Mouse (Mus musculus): ENCODE measurements at regions not wholly inside any gene's neighbourhood (a gene's known extent, or its start where the extent isn't known, plus 50 kb on each side); places are given as distances from the start of the nearest gene placed in this dataset.

GRCm38 (mm10) chr2:134126988-134127387 lies 427.2 kb downstream of the Hao1 start:
- in situ Hi-C loops (cut with MboI, MseI): no loop called here

DNA sequence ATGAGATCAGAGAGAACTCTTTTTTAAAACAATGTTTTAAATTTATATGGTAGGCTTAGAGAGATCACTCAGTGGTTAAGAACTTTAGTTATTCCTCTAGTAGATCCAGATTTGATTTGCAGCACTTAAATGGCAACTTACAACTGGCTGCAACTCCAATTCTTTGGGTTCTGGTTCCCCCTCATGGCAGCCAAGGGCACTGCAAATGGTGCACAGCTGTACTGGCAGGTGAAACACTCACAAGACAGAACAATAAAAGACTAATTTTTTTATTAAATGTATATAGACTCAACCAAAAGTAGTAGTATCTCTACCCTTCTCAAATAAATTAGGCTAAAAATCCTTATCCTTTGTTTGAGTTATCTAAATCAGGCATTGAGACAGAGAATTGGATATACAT lies 446.9 kb downstream of the Hao1 start:
- in situ Hi-C loops (cut with MboI, MseI): no loop called here

DNA sequence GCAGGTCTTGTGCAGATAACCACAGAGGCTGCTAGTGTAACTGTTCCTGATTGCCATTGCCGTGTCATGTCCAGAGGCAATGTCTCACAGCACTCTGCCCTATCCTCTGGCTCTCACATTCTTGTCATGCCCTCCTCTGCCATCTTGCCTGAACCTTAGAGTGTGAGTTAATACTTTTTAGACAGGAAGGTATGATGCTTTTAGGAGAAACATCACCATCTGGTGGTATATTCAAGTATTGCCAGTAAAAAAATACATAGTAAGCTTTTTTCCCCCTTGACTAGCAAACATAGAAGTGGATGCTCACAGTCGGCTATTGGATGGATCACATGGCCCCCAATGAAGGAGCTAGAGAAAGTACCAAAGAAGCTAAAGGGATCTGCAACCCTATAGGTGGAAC lies 465.8 kb downstream of the Hao1 start:
- in situ Hi-C loops (cut with MboI, MseI): no loop called here

DNA sequence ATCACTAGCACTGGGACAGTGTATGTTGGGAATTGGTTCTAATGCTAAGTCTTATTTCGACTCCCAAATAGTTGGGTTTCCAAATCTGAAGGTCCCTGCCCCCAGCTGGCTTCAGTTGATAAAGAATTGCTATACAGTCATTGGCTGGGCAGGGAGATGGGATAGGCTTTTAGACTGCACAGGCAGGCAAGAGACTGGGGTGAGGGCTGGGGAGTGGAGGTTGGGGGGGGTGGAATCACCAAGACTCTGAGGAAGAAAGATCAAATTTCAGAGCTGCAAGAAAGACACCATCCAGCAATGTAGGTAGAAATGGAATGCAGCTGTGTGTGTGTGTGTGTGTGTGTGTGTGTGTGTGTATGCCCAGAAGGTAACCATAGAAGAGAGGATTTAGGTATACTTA lies 474.0 kb downstream of the Hao1 start:
- in situ Hi-C loops (cut with MboI, MseI): no loop called here

- in situ Hi-C loops (cut with MboI, MseI): no loop called here
Measured at GRCm38 (mm10) chr2:134077953-134078352, 476.2 kb downstream of the Hao1 start.

- in situ Hi-C loops (cut with MboI, MseI): no loop called here
Measured at GRCm38 (mm10) chr2:134067910-134068335, 486.2 kb downstream of the Hao1 start.

DNA sequence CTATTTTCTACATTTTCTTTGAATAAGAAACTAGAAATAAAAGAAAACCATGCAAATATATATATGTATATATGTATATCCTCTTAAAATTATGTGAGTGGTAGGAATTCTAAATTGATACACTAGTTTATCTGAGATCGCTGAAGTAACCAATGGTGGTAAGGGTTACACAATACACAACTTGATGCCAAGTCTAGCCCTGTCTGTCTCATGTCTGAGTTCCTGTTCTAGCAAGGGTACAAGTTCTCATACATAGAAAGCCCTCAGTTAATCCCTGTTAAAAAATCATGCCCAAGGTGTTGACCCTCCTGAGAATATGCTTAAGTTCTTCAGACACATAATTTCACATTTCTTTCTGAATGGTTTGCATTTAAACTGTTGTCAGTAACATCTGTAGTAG lies 486.8 kb downstream of the Hao1 start:
- in situ Hi-C loops (cut with MboI, MseI): no loop called here

- in situ Hi-C loops (cut with MboI, MseI): no loop called here
Measured at GRCm38 (mm10) chr2:134059916-134060618, 494.1 kb downstream of the Hao1 start.

DNA sequence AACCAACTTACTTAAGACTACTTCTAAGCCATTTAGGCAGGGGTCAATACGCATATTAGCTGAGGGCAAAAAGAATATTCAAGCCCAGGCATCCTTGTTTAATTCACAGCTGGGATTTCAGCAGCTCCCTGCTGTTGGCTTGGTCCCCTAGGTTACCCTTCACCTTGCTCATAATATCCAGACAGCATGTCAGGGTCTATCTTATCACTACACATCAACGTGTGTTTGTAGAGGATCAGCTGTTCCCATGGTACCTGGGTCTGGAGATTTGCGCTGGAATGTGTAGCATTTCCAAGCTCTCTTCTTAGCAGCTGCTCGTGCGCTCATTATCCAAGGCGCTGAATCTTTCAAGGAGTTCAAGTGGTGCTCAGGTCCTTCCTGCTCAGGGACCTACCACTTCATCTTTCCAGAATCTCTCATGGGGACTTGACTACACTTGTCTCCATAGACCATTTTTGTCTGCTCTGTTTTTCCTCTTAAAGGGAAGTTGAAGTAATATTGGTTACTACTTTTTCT lies 484.5 kb downstream of the Bmp2 start:
- in situ Hi-C loops (cut with MboI, MseI): no loop called here

DNA sequence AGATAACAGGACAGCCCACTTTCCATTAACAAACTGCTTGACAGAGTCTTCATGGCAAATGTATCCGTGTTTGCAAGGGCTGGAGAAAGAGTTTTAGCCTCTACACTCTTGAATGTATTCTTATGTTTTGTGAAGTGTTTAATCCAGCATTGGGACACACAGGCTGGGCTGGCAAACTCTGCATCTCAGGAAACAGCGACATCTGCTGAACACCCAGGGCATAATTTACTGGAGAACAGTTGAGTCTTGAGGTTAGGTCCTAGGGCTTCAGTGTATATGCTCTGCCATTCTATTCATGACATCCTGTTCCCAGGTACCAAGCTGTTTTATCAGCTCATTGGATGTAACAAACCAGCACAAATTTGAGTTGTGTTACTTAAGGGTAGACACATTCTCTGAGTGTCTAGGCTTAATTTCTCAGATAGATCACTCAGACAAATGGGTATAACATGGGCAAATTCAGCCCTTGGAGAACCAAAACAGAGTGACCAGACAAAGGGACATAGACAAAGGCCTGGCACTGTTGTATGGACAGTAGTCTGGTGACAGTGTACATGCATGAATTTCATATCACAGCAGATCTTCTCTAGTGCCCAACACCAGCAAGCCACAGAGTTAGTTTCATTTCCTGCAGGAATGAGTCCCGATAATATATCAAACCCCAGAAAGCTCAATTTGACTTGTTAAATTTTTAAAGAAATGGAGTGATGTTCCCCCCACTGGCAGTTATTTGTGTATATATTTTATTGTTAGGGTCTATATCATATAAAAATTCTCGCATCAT lies 477.9 kb downstream of the Bmp2 start:
- in situ Hi-C loops (cut with MboI, MseI): no loop called here

DNA sequence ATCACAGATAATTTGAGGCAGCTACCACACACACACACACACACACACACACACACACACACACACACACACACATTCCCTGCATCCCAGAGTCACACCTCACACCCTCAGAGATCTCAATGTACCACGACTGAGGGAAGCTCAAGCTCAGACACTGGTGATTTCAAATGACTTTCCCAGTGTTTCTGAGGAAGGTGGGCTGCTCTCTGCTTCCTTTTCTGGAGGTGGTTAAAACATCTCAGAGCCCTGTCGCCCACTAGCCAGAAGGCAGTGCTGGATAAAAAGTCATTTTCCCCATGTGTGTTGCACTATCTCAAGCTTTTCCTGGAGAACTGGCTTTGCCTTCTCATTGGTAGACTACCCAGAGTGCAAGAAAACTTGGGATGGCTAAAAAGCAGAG lies 477.2 kb downstream of the Bmp2 start:
- in situ Hi-C loops (cut with MboI, MseI): no loop called here

GRCm38 (mm10) chr2:134017109-134017508 lies 465.1 kb downstream of the Bmp2 start:
- in situ Hi-C loops (cut with MboI, MseI): no loop called here

- in situ Hi-C loops (cut with MboI, MseI): no loop called here
Measured at GRCm38 (mm10) chr2:134003146-134003545, 451.2 kb downstream of the Bmp2 start.

DNA sequence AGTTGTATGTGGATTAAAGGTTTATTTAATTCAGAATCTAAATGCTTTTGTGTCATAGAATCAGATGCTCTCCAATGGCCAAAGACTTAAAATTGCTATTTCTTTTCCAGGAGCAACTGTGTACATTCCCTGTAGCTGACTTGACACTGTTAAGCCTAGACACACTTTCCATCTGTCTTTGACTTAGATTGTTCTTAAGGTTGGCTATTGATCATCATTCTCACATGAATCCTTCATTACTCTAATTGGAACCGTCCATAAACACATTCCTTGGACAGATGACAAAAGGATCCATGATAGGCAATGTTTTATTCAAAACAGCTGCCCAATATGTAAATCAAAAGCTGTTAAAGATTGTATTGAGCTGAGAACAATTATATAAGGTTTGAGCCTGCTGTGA lies 442.8 kb downstream of the Bmp2 start:
- in situ Hi-C loops (cut with MboI, MseI): no loop called here

GRCm38 (mm10) chr2:133994337-133994736 lies 442.4 kb downstream of the Bmp2 start:
- in situ Hi-C loops (cut with MboI, MseI): no loop called here

- in situ Hi-C loops (cut with MboI, MseI): loop anchor here (10.0 kb wide), 1 partner anchor 1267 kb away; no protein-coding TSS in a partner anchor
Measured at GRCm38 (mm10) chr2:133987671-133988070, 435.7 kb downstream of the Bmp2 start.
